Mouse (Mus musculus): Measurements from ENCODE around the gene Cyp2a12. TPM values are rescaled to one million over a fixed set of nuclear protein-coding genes. Genes with fewer than 3 reads are reported as not detected.
"Not testable (repeated sequence)": the region's sequence is repeated elsewhere in the genome, so short reads cannot be mapped to it uniquely, and the experiment has no call there.

Cyp2a12 gene
- total RNA-seq (2021) = 5.2 and 72.8 TPM in 2 replicates
- long read RNA-seq, experiment 1, partial matches to known transcripts = 0 of 2 reads
- long read RNA-seq, experiment 1, other reads (novel, unspliced or antisense) = 0 of 2 reads
- long read RNA-seq, experiment 2, transcript Cyp2a12-201 (9 exons, 1,681 nt) = major isoform, 47 of 55 reads
- long read RNA-seq, experiment 2, partial matches to known transcripts = 7 of 55 reads
- long read RNA-seq, experiment 2, other reads (novel, unspliced or antisense) = 1 of 55 reads

DNA sequence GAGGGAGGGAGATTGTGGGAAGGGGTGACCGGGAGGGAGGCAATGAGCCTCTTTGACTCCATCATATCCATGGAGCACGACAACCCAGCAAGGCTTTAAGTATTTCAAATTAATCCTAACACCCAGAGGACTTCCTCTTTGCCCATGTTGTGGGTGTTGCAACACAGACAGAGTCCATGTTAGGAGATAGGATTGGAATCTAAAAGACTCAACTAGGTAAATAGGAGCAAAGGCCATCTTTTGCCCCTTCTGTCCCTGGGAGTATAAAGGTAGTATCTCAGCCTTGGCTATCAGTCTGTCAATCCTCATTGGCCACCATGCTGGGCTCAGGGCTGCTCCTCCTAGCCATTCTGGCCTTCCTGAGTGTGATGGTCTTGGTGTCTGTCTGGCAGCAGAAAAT lies at the start of gene Cyp2a12:
Gene Cyp2a12 (plus strand): TSS at position 293 of the 400 bp plus-strand sequence.
- no peak for DNase-seq

DNA sequence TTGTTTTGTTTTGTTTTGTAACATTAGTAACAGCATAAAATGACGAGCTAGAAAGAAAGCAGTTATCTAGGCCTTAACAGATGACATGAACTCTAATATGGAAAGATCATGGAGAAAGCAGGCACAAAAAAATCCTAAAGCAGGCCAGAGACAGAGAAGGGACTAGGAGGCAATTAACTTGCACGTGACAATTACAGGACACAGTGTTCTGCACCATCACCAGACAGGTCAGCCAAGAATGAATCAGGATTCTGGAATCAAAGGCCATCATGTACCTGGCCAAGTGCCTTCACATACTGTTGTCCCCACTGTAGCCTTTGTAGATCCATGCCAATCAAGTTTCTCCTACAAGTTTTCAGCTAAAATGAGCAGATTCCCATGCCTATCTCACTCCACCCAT lies 47.4 kb upstream of the Cyp2a12 start:
- DNase-seq = not testable (repeated sequence)

DNA sequence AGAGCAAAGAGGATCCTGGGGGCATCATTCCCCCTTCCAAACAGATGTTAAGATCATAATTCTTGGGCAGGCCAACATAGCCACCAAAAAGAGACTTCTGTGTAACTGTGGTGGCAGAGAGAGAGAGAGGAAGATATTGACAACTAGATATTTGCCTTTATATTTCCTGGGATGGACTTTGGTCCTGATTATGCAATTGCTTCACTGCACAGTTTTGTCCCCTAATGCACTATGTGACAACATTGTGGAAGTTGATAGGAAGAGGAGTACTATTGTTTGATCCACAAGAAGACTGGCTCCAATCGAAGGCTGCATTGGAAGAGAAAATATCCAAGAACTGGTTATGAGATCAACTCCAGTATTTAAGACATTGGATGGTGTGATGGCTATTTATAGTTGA lies 46.9 kb upstream of the Cyp2a12 start:
- DNase-seq = not testable (repeated sequence)

DNA sequence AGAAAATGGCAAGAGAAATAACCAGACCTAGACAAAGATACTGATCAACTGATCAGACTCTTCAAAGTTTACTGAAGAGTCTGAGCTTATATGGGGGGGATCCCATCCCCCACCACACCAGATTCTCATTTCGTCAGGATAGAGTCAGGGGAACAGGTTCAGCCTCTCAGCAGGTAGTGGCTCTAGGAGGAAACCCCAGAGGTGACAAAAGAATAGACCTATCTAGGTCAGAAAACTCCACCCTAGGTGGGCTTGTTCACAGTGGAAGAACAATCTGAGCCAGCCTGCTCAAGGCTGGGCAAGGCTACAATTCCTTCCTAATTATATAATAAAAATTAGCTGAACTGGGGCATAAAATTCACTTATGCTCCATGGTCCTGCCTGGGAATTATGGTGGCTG lies 46.3 kb upstream of the Cyp2a12 start:
- no peak for DNase-seq

DNA sequence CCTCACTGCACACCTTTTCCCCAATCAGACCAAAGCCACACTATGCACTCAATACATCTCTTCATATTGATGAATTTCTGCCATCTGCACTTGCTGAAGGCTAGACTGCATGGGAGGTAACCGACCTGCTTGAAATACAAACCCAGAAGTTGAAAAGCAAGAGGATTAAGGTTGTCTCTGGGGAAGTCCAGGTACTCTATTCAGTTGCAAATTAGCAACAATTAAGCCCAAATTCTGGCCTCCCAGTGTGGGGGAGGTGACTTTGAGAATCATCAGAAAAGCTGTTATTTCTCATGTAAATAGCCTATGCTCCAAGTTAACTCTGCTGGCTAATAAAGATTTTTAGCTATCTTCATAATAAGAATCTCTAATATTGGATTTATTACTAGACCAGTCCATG lies 45.7 kb upstream of the Cyp2a12 start:
- DNase-seq = not testable (repeated sequence)

DNA sequence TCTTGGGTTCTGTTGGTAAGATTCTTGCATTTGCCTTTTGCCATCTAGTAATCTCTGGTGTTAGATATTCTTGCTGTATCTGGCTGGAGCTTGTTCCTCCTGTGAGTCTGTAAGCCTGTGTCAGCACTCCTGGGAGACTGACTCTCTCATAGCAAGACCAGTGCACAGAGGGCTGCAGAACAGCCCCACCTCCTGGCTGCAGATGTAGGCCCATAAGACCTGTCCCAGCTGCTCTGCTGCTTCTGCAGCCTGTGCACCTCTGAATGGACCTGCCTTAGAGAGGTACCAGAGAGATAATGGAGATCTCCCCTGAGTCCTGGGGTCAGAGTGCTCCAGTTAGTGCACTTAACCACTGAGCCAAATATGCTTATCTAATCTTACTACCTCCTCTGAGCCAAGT lies 2.3 kb upstream of the Cyp2a12 start:
- peak; percentile 9 for DNase-seq

DNA sequence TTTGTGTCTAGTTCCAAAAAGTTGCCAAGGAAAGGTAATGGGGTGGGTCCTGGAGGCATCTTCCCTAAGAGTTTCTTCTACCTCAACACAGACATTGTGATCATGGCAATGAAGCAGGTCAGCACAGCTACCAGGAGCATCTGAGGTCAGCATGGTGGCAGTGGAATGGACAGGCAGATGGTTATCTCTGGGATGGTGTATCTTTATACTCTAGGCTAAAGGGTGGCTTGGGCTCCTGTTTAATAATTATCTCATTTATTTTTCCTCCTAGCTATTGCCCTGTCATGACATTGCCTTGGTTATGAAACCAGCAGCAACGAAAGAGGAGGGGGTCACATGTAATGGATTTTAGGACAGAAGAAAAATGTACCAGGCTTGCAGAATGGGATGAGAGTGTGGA lies 20.0 kb downstream of the Cyp2a12 start:
- not testable (repeated sequence) for DNase-seq

DNA sequence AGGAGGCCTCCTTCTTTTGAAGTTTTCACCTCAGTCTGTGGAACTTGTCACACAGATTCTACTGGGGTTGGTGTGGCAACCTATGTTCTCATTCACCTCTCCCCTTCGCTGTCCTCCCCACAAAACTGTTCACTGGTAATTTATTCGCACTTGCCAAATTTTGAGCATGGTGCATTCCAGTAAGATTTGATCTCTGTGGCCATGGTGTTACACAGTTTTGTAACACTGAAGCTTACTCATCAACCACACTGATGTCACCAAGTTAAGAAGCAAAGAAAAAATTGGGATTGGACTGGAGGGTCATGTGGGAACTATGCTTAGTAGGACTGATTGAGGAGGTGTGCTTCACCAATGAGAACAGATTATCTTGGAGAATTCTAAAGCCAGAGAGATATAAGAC lies 30.5 kb downstream of the Cyp2a12 start:
- DNase-seq = not testable (repeated sequence)

DNA sequence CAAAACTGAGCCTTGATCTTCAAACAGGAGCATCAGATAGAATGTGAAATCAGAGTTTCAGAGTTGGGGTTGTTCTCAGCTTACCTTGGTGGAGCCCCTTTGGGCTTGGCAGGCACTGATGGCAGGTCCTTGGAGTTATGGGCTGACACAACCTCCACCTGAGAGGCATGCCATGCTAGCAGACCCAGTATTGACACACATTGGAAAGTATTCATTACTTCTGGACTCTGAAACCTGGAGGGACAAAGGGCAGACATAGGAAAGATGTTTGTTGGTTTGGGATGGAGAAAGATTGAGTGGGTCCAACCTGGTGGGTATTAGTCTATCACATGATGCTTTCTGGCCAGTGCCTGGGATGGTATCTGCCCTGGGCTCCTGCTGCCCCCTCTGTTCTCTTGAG lies 31.0 kb downstream of the Cyp2a12 start:
- DNase-seq = not testable (repeated sequence)

DNA sequence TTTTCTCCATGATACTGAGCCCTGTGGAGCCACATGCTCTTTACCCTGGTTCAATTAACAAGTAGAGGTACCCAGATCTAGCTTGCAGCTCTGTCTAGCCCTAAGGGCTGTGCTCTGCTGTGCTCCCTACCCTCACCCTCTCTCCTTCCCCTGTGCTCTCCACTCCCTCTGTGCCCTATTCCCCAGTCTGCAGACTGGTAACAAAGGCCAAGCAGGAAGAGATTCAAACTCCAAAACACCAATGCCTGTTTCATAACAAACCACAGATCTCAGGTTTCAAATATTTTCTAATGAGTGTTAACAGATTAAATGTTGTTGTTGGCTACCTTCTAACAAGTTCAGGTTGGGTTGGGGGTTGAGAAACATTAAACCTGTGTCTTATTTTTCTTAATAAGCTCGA lies 49.8 kb downstream of the Cyp2a12 start:
- no peak for DNase-seq

DNA sequence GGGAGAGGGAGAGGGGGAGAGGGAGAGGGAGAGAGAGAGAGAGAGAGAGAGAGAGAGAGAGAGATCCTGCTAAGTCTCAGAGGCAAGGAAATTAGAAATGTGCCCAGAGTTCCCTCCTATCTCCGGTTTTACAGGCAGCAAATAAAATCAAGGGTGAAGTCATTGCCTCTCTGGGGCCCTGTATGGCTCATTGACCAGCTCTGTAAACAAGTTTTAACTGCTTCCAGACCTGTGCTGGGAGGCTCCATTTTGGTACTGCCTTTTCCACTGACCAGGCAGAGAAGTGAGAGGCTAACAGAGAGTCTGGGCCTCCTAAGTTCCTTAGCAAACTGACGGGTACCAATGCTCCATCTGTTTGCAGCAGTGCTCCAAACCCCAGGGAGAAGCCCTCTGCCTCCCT lies 52.7 kb downstream of the Cyp2a12 start:
- no peak for DNase-seq

Other genes with a start within 250 kb of the Cyp2a12 start
- gene Cyp2g1, start 220.2 kb upstream of the Cyp2a12 start, total RNA-seq (2021) = 1.6 TPM in 1 of 2 replicates, not detected in the other
- gene Cyp2a5, start 193.8 kb upstream of the Cyp2a12 start, total RNA-seq (2021) = 1.8 and 33.4 TPM in 2 replicates
- 0.75 and 21.6 TPM in 2 replicates for gene Cyp2a22, start 89.7 kb upstream of the Cyp2a12 start, total RNA-seq (2021)
- 733 and 877 TPM in 2 replicates for gene Cyp2f2, start 90.8 kb downstream of the Cyp2a12 start, total RNA-seq (2021)
- gene Cyp2t4, start 124.6 kb downstream of the Cyp2a12 start, total RNA-seq (2021) = not detected in 2 replicates
- 83.9 and 92.9 TPM in 2 replicates for gene Egln2, start 137.7 kb downstream of the Cyp2a12 start, total RNA-seq (2021)
- 39.5 and 55.2 TPM in 2 replicates for gene Rab4b, start 149.8 kb downstream of the Cyp2a12 start, total RNA-seq (2021)
- not detected in 2 replicates for gene Gm21983, start 152.0 kb downstream of the Cyp2a12 start, total RNA-seq (2021)
- gene Mia, start 152.1 kb downstream of the Cyp2a12 start, total RNA-seq (2021) = 0.89 TPM in 1 of 2 replicates, not detected in the other
- gene BC024978, start 166.7 kb downstream of the Cyp2a12 start, total RNA-seq (2021) = 22.9 and 23.0 TPM in 2 replicates
- gene Snrpa, start 167.2 kb downstream of the Cyp2a12 start, total RNA-seq (2021) = 88.3 and 90.9 TPM in 2 replicates
- gene Itpkc, start 199.6 kb downstream of the Cyp2a12 start, total RNA-seq (2021) = 8.6 and 9.6 TPM in 2 replicates
- gene Coq8b, start 203.9 kb downstream of the Cyp2a12 start, total RNA-seq (2021) = 44.2 and 44.8 TPM in 2 replicates
- gene Numbl, start 229.4 kb downstream of the Cyp2a12 start, total RNA-seq (2021) = 8.7 and 11.9 TPM in 2 replicates